Mouse (Mus musculus) heart, adult 2 months (tissue): ENCODE data around the gene Dcun1d4.

Source experiments
- CTCF ChIP-seq: fragments of 200-600 bp; IDR thresholded peaks from 2 replicates; pipeline ENCODE4 v1.8.1; 2022; ENCODE audit warnings: antibody characterized with exemption, mild to moderate bottlenecking, moderate library complexity
- EP300 ChIP-seq: fragments of 200-500 bp; IDR thresholded peaks from 2 replicates; pipeline ENCODE4 v1.6.1; 2011; ENCODE audit warnings: low read depth, low read length, control low read depth; ENCODE audit not compliant: insufficient read depth

DNA sequence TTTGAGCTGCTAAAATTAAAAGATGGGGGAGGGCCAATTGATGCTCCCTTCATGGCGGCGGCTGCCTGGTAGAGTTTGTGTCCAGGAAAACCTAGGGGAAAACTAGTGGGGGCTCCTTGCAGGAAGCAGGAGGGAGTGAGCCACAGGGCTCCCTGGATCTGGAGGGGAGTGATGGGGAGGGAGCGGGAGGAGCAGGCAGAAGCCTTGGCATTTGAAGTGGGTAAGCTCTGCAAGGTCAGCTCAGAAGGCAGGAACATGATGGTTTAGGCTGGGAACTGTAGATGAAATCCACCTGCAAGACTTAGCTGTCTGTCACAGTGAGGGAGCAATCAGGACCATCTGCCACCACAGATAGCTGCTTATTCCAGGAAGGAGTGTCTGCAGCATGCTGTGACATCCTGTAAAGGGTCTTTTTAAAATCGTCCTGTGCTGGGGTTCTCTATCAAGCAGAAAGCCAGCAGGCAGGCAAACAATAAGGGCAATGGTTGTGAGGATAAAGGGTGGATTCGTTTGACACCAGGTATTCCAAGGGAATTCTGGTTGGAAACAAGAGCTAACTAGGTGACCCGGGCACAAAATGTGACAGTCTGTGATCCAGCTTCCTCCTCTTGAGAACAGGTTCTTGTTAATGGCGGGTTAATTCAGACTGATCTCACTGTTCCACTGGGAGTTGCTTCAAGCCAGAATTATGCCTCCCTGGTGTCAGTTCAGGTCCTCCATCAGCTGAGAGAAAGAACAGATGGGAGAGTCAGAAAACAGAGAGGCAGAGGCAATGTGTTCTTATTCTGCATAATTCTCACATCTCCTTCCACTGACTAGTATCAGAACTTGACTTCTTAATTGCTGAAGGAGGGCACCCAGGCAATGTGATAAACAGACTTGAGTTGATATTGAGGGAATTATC, 104.7 kb downstream of the Dcun1d4 start:
- TF ChIP-seq CTCF (no peak), EP300 (no peak)
